Mouse (Mus musculus) CH12.LX (cell line): ENCODE results near the gene Pla2g4a. TPM values are rescaled to one million over a fixed set of nuclear protein-coding genes. Genes with fewer than 3 reads are reported as not detected.

Experiments used
- DNase-seq: peaks from one replicate; pipeline ENCODE4 v3.0.0-alpha.2; 2013; ENCODE audit errors: extremely low read depth
- H3K27ac ChIP-seq: 2 replicates; pipeline ENCODE4 v1.5.1; 2012; ENCODE audit warnings: low read depth, mild to moderate bottlenecking, control low read depth, moderate library complexity; ENCODE audit not compliant: insufficient read depth
- H3K27me3 ChIP-seq: replicated peaks from 2 replicates; pipeline ENCODE3; 2012; ENCODE audit warnings: inconsistent platforms
- H3K36me3 ChIP-seq, 2 experiments: replicated peaks in 1 of 2; 2 replicates each; pipeline versions ENCODE3 to v1.6.1; 2012; ENCODE audit warnings: inconsistent platforms in 1 of 2, low read length in 1 of 2, mild to moderate bottlenecking in 1 of 2, mixed read lengths in 1 of 2, moderate library complexity in 1 of 2; ENCODE audit not compliant: control insufficient read depth in 1 of 2, insufficient read depth in 1 of 2
- H3K4me1 ChIP-seq, 2 experiments: 2 replicates each; pipeline ENCODE4 v1.6.1; 2012; ENCODE audit warnings: inconsistent platforms in 1 of 2, moderate library complexity in 1 of 2; ENCODE audit not compliant: insufficient read depth in 2 of 2, control insufficient read depth in 1 of 2
- H3K4me2 ChIP-seq: 2 replicates; pipeline ENCODE4 v1.6.1; 2012; ENCODE audit warnings: low read depth, mild to moderate bottlenecking, control low read depth; ENCODE audit not compliant: poor library complexity, insufficient read depth, severe bottlenecking
- H3K4me3 ChIP-seq, 3 experiments: fragments of 150-350 bp in 1 of 3; sonication (generic) in 1 of 3; replicated peaks in 1 of 3; 2 replicates each; pipeline versions ENCODE3 to v1.5.1; 2011 to 2012; ENCODE audit warnings: low read depth in 2 of 3, low read length in 2 of 3, mild to moderate bottlenecking in 2 of 3, moderate library complexity in 2 of 3, control low read depth in 1 of 3, improper control_type of control experiment in 1 of 3, inconsistent platforms in 1 of 3, mixed read lengths in 1 of 3; ENCODE audit not compliant: poor library complexity in 1 of 3
- H3K79me2 ChIP-seq: replicated peaks from 2 replicates; pipeline ENCODE4 v1.6.1; 2012; ENCODE audit warnings: mild to moderate bottlenecking, moderate library complexity; ENCODE audit not compliant: control insufficient read depth, poor library complexity, insufficient read depth, severe bottlenecking; ENCODE audit errors: extremely low read depth
- H3K9ac ChIP-seq: 2 replicates; pipeline ENCODE4 v1.6.1; 2012; ENCODE audit warnings: low read depth, mild to moderate bottlenecking, control low read depth, moderate library complexity; ENCODE audit not compliant: insufficient read depth
- H3K9me3 ChIP-seq: replicated peaks from 2 replicates; pipeline ENCODE3; 2012; ENCODE audit warnings: low read length, inconsistent platforms, mixed read lengths
- BHLHE40 ChIP-seq: IDR thresholded peaks from 2 replicates; pipeline ENCODE4 v1.6.1; 2011; ENCODE audit warnings: mild to moderate bottlenecking, low read depth, low read length, improper control_type of control experiment
- CHD1 ChIP-seq: IDR thresholded peaks from 2 replicates; pipeline ENCODE4 v1.6.1; 2012; ENCODE audit warnings: low read depth, low read length, improper control_type of control experiment, inconsistent platforms
- CTCF ChIP-seq, 2 experiments: IDR thresholded peaks in 1 of 2; conservative IDR thresholded peaks in 1 of 2; 2 replicates each; pipeline ENCODE4 v1.5.1; 2011 to 2012; ENCODE audit warnings: low read depth in 2 of 2, low read length in 2 of 2, improper control_type of control experiment in 1 of 2, inconsistent platforms in 1 of 2, mild to moderate bottlenecking in 1 of 2, moderate library complexity in 1 of 2
- E2F4 ChIP-seq: IDR thresholded peaks from 2 replicates; pipeline ENCODE4 v1.6.1; 2011; ENCODE audit warnings: low read depth, low read length, improper control_type of control experiment; ENCODE audit not compliant: insufficient replicate concordance
- ELF1 ChIP-seq: IDR thresholded peaks from 2 replicates; pipeline ENCODE4 v1.6.1; 2014; ENCODE audit warnings: low read depth, mild to moderate bottlenecking, inconsistent platforms, low read length, improper control_type of control experiment
- EP300 ChIP-seq: IDR thresholded peaks from 2 replicates; pipeline ENCODE4 v1.6.1; 2011; ENCODE audit warnings: low read length, improper control_type of control experiment
- ETS1 ChIP-seq: conservative IDR thresholded peaks from 2 replicates; pipeline ENCODE4 v1.6.1; 2012; ENCODE audit warnings: low read depth, mild to moderate bottlenecking, inconsistent platforms, low read length, improper control_type of control experiment, moderate library complexity
- HCFC1 ChIP-seq: IDR thresholded peaks from 2 replicates; pipeline ENCODE4 v1.6.1; 2012; ENCODE audit warnings: low read depth, mild to moderate bottlenecking, inconsistent platforms, low read length, improper control_type of control experiment
- IRF4 ChIP-seq: IDR thresholded peaks from 2 replicates; pipeline ENCODE4 v1.6.1; 2014; ENCODE audit warnings: low read depth, mild to moderate bottlenecking, inconsistent platforms, low read length, improper control_type of control experiment
- JUN ChIP-seq: IDR thresholded peaks from 2 replicates; pipeline ENCODE4 v1.6.1; 2011; ENCODE audit warnings: low read depth, mild to moderate bottlenecking, low read length, improper control_type of control experiment, moderate library complexity; ENCODE audit not compliant: insufficient read depth
- JUND ChIP-seq: conservative IDR thresholded peaks from 2 replicates; pipeline ENCODE4 v1.6.1; 2011; ENCODE audit warnings: low read depth, low read length, improper control_type of control experiment
- KAT2A ChIP-seq: IDR thresholded peaks from 2 replicates; pipeline ENCODE4 v1.6.1; 2012; ENCODE audit warnings: low read length, improper control_type of control experiment, inconsistent platforms; ENCODE audit not compliant: insufficient replicate concordance
- MAX ChIP-seq: IDR thresholded peaks from 2 replicates; pipeline ENCODE4 v1.6.1; 2011; ENCODE audit warnings: low read length, improper control_type of control experiment
- MAZ ChIP-seq: IDR thresholded peaks from 2 replicates; pipeline ENCODE4 v1.6.1; 2012; ENCODE audit warnings: low read depth, mild to moderate bottlenecking, inconsistent platforms, low read length, improper control_type of control experiment, moderate library complexity
- MXI1 ChIP-seq: IDR thresholded peaks from 2 replicates; pipeline ENCODE4 v1.6.1; 2011; ENCODE audit warnings: mild to moderate bottlenecking, low read depth, low read length, improper control_type of control experiment
- MYC ChIP-seq: IDR thresholded peaks from 2 replicates; pipeline ENCODE4 v1.6.1; 2011; ENCODE audit warnings: low read depth, mild to moderate bottlenecking, improper control_type of control experiment, low read length
- POLR2A ChIP-seq: IDR thresholded peaks from 2 replicates; pipeline ENCODE4 v1.6.1; 2011; ENCODE audit warnings: low read depth, mild to moderate bottlenecking, improper control_type of control experiment, low read length
- RCOR1 ChIP-seq: conservative IDR thresholded peaks from 2 replicates; pipeline ENCODE4 v1.6.1; 2012; ENCODE audit warnings: low read depth, mild to moderate bottlenecking, inconsistent platforms, low read length, improper control_type of control experiment
- SIN3A ChIP-seq: IDR thresholded peaks from 2 replicates; pipeline ENCODE4 v1.6.1; 2012; ENCODE audit warnings: low read length, improper control_type of control experiment, inconsistent platforms
- SMC3 ChIP-seq: IDR thresholded peaks from 2 replicates; pipeline ENCODE4 v1.6.1; 2011; ENCODE audit warnings: low read depth, low read length, improper control_type of control experiment
- TBP ChIP-seq: conservative IDR thresholded peaks from 2 replicates; pipeline ENCODE4 v1.6.1; 2011; ENCODE audit warnings: low read depth, low read length, improper control_type of control experiment
- USF1 ChIP-seq: IDR thresholded peaks from 2 replicates; pipeline ENCODE4 v1.6.1; 2014; ENCODE audit warnings: low read depth, mild to moderate bottlenecking, inconsistent platforms, low read length, improper control_type of control experiment
- USF2 ChIP-seq: conservative IDR thresholded peaks from 2 replicates; pipeline ENCODE4 v1.6.1; 2011; ENCODE audit warnings: low read depth, low read length, improper control_type of control experiment
- ZKSCAN1 ChIP-seq: IDR thresholded peaks from 2 replicates; pipeline ENCODE4 v1.6.1; 2012; ENCODE audit warnings: low read depth, inconsistent platforms, low read length, improper control_type of control experiment, borderline replicate concordance
- ZMIZ1 ChIP-seq: IDR thresholded peaks from 2 replicates; pipeline ENCODE4 v1.6.1; 2012; ENCODE audit warnings: low read depth, mild to moderate bottlenecking, inconsistent platforms, low read length, improper control_type of control experiment
- ZNF384 ChIP-seq: IDR thresholded peaks from 2 replicates; pipeline ENCODE4 v1.6.1; 2012; ENCODE audit warnings: low read depth, low read length, improper control_type of control experiment, inconsistent platforms
- dilution Hi-C: fragments of 300-500 bp; cut with MboI; formaldehyde crosslinking; loops from 2 replicates; pipeline ENCODE4 v1.14.3; 2020; ENCODE audit warnings: low sequenced_read_pairs; ENCODE audit not compliant: extremely low pct_unique_long_range_greater_than_20kb, extremely low pct_ligation_motif_present
- in situ Hi-C: fragments of 300-500 bp; cut with MboI; formaldehyde crosslinking; loops from 3 replicates; pipeline ENCODE4 v1.14.3; 2019; ENCODE audit warnings: low sequenced_read_pairs, low pct_ligation_motif_present, low pct_unique_long_range_greater_than_20kb, mixed read lengths
- polyA plus RNA-seq: library from polyadenylated mRNA; unstranded; fragments of >175 nt; gene quantifications from 2 replicates; pipeline ENCODE4 v1.2.1, GENCODE M21; 2012; ENCODE audit warnings: low read depth; ENCODE audit not compliant: insufficient read length
- total RNA-seq, 2 experiments: library from RNA; depleted of rRNA; stranded (reverse); fragments of 300-350 nt in 1 of 2; fragments of >200 nt in 1 of 2; gene quantifications; 2 replicates each; pipeline ENCODE4 v1.2.3; 2012 to 2014

The Pla2g4a gene
- total RNA-seq (2012; rRNA removed): 13.8 and 15.6 TPM in 2 replicates
- total RNA-seq (2014; rRNA removed): 3.2 and 5.0 TPM in 2 replicates
- polyA plus RNA-seq: 3.5 and 4.2 TPM in 2 replicates

GRCm38 (mm10) chr1:149960734-149961424 lies at the start of gene Pla2g4a:
Gene Pla2g4a, minus strand, starts transcription at chr1:149961290.
- Histone ChIP-seq H3K27ac (peak within 1 kb of the TSS; percentile 70), H3K36me3 (no peaks in the 10 kb centered on the region), H3K79me2 (peaks cover 10% of the 10 kb centered on the region), H3K27me3 (no peaks in the 10 kb centered on the region), H3K9me3 (no peaks in the 10 kb centered on the region), H3K4me1 (no peaks in the 10 kb centered on the region), H3K4me2 (peak within 1 kb of the TSS; percentile 74), H3K4me3 (peak within 1 kb of the TSS; percentile 51 to 71 (median 57)), H3K9ac (peak within 1 kb of the TSS; percentile 90)
- dilution Hi-C loops (no loop called here), in situ Hi-C loops (no loop called here)
- TF ChIP-seq USF2 (peak; percentile 62), ELF1 (no peak), KAT2A (0 out of 2 replicates have a peak, but pooled peaks have one; percentile 17), TBP (no peak), MYC (0 out of 2 replicates have a peak, but pooled peaks have one; percentile 36), SMC3 (no peak), CHD1 (no peak; the same call in 1 of the 2 replicates), MAX (peak; percentile 65; the same call in 1 of the 2 replicates), ZMIZ1 (no peak), ZKSCAN1 (no peak), ZNF384 (no peak), E2F4 (0 out of 2 replicates have a peak, but pooled peaks have one; percentile 77), HCFC1 (no peak), EP300 (peak; percentile 26; the same call in 1 of the 2 replicates), BHLHE40 (0 out of 2 replicates have a peak, but pooled peaks have one; percentile 31), POLR2A (peak; percentile 64), CTCF (conservative IDR thresholded peaks at IDR 0.05 in 1 of 2, IDR thresholded peaks at IDR 0.05 in 1 of 2; ENCODE audit: low read depth in 2 of 2, low read length in 2 of 2) (no peak), USF1 (peak; percentile 72), RCOR1 (no peak), IRF4 (no peak), JUND (no peak), SIN3A (peak; percentile 69; the same call in 1 of the 2 replicates), ETS1 (no peak), JUN (no peak), MXI1 (peak; percentile 70), MAZ (no peak)
- peak; percentile 29 for DNase-seq
